Mouse (Mus musculus) heart, adult 2 months (tissue): Measurements from ENCODE around the gene Gm9918.

ENCODE experiments used
- CTCF ChIP-seq: fragments of 200-600 bp; IDR thresholded peaks from 2 replicates; pipeline ENCODE4 v1.8.1; 2022; ENCODE audit warnings: antibody characterized with exemption, mild to moderate bottlenecking, moderate library complexity
- EP300 ChIP-seq: fragments of 200-500 bp; IDR thresholded peaks from 2 replicates; pipeline ENCODE4 v1.6.1; 2011; ENCODE audit warnings: low read depth, low read length, control low read depth; ENCODE audit not compliant: insufficient read depth

DNA sequence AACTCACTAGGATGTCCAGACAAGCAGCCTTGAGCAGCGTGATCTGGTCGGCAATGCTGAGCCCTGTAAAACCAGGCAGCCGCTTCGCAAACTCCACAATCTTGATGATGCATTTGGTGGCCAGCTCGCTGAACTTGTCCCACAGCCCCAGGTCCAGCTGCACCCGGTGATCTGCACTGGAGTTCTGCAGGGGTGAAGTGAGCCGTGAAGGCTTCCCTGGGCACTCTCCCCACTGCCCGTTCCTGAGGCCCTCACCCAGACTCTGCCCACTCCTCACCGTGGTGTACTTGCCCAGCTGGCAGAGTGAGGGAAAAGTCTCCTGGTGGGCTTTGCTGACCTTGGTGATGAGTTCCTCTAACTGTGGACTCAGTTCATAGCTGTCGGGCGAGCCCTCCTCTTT, 30.5 kb upstream of the Gm9918 start:
- no peak for TF ChIP-seq CTCF
- no peak for TF ChIP-seq EP300
